Mouse (Mus musculus) induced T-regulatory cell, adult 2 months (primary cell): Measurements from ENCODE around the gene Bicra.

Source experiments
- DNase-seq: peaks from one replicate; pipeline ENCODE4 v3.0.0-alpha.2; 2012; ENCODE audit warnings: low read depth

Gene Bicra

DNA sequence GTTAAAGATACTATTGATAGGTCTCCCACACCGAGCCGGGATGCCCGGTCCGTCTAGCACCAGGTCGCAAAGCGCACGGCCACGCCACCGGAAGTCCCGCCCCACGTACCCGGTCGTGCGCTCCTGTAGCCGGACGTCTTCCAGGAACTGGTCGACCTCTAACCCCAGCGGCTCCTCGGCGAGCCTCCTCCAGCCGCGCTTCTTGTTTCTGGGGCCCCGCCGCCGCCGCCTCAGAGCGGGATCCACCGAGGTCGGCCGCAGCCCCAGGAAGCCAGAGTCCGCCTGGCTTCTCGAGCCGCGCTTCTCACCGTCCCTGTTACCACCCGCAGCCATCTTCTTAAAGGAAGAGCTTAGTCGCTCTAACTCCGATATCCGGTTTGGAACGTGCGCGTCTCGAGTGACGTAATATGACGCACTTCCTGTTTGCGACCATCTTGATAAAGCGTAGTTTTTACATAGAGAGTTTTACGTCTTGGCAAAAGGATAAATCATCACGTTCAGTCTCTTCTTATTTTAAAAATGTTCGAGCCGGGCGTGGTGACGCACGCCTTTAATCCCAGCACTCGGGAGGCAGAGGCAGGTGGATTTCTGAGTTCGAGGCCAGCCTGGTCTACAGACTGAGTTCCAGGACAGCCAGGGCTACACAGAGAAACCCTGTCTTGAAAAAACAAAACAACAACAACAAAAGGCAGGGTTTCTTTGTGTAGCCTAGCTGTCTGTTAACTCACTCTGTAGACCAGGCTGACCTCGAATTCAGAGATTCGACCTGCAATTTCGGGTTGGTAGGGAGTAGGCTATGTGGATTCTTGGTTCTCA lies 101.8 kb downstream of the Bicra start, which contains the start of gene Nop53:
Gene Nop53, minus strand, starts transcription at position 354 of the 816 bp plus-strand sequence.
- peak; percentile 99 for DNase-seq

DNA sequence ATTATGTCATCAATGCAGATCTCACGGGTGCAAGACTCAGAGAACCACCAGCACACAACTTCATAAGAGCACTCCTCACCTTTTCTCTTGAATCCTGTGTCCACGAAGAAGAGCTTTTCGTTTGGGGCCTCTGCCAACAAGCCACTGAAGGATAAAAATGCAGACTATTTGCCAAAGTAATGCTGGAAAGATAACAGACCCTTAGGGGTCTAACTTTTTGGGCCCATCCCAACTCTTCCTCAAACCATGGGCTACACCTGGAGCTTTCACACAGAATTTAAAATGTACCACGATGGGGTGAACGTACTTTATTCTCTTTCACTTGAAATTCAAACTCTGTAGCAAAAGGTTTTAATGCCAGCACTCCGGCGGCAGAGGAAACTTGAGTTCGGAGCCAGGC lies 102.5 kb downstream of the Bicra start:
- DNase-seq: no peak

DNA sequence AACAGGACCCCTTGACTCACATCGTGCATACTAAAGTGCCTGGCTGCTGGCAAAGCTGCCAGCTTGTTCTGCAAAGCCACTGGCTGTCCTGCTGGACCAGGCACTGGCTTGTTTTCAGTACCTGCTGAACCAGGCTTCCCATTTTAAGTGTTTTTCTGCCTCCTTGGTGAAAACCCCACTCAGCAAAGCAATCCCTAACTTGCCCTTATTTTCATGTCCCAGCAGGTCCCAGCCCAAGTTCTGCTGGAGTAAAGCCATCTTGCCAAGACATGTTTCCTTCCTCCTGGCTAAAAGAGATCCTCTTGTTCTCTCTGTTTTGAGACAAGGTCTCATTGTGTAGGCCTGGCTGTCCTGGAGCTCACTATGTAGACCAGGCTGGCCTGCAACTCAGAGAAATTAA lies 103.4 kb downstream of the Bicra start:
- DNase-seq: no peak

DNA sequence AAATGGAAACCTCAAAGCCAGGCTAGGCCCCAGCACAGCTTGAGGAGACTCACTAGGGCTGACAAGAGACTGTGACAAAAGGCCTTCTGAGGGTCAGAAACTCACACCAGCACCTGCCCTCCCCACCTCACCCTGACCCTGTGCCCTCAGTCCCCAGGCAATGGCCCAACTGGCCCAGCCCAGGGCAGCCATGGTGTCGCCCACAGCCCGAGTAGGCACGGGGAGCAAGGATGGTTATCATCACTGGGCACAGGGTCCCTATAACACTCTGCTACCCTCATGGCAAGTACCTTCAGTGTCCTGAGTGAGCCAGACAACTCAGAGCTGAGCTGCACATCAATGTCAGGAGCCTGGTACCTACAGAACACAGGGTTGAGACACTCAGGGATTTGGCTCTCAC lies 109.1 kb downstream of the Bicra start:
- DNase-seq: no peak

DNA sequence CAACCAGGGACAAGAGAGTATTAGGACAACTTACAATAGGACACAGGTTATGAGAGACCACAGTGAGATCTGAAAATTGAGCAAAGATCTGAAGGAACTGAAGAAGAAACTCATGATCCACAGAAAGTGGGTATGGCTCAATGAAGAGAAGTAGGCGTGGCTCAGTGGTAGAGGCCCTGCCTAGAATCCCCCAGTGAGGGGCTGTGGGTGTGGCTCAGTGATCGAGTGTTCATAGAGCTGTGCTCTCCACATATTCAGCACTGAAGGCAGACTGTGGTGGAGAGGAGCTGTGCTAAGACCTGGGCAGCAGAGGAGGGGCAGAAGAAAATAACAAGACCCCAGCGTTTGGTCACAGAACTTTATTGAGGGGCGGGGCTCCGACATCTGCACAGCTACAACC lies 110.2 kb downstream of the Bicra start:
- DNase-seq: no peak

DNA sequence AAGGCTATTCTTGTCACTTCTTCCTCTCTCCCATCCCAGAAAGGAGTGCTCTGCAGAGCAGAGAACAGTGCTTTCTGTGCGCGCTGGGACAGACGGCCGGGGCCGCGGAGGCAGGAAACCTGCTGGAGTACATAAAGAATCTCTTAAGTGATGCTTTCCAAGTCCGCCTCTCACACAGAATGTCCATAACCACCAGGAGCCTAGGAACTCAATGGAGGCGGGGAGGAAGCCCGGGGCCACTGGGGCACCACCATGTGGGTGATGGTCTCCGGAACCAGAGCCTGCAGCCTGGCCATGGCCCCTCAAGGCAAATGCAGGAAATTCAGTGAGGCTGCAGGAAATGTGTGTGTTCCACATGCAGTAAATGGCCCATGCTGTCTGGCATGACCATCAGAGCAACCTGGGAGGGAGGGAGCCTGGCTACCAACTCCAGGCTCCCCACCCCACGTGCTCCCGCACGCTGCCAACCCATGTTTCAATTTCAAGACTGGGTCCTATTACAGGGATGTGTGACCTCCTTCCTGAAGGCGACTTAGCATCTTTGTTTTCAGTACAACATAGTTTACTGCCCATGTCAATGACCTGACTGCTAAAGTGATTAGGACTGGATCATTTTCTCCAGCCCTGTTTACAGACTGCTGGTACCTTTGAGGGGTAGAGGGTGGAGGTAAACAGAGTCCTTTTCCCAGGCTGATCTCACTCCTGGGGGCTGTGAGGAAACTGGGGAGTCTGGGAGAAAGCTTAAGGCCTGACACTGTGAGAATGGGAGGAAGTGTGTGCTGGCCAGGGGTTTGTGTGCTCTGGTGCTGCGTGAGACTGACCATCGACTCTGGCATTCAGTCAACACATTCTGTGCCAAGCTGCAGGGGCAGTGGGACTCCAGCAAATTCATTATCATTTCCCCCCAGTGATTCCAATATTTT lies 114.0 kb downstream of the Bicra start:
- DNase-seq: no peak

DNA sequence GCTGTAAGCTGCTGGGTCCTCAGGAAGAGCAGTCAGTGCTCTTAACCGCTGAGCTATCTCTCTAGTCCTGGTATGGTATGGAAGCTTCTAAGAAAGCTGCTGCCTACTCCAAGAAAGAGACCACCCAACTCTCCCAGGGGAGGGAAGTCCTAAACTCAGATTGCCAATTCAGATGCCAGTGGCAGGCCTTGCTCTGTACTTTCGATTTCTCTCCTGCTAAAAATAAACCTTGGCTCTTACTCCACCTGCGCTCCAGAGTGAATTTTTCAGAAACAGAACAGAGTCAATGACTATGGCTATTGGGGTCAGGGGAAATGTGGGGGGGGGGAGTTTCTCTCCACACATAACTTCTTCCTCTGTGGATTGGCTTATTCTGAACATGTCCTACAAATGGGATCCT lies 116.1 kb downstream of the Bicra start:
- no peak for DNase-seq

DNA sequence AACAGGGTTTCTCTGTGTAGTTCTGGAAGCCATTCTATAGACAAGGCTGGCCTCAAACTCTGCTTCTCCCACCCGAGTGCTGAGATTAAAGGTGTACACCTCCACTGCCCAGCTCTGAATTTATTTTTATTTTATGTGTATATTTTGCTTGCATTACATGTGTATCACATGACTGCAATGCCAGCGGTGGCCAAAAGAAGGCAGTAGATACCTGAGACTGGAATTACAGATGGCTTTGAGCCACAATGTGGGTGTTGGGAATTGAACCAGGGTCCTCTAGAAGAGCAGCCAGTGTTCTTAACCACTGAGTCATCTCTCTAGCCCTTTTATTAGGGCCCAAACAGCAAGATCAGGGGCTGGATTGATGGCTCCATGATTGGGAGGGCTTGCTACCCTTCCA lies 117.2 kb downstream of the Bicra start:
- DNase-seq: peak; percentile 50

DNA sequence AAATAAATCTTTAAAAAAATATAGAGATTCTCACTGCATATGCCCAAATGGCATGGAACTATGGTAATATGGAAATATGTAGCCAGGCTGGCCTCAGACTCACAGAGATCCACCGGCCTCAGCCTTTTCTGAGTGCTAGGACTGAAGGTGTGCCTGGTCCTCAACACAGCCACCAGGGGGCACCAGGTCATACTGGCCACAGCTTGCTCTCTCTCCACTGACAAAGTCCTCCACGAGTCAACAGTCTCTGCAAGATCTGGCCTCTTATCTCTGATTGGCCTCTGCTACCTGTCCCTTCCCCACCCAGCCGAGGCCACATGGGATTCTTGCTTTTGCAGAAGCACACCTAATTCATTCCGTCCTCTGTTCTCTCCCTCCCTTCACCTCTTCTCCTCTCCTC lies 117.8 kb downstream of the Bicra start:
- peak; percentile 78 for DNase-seq

DNA sequence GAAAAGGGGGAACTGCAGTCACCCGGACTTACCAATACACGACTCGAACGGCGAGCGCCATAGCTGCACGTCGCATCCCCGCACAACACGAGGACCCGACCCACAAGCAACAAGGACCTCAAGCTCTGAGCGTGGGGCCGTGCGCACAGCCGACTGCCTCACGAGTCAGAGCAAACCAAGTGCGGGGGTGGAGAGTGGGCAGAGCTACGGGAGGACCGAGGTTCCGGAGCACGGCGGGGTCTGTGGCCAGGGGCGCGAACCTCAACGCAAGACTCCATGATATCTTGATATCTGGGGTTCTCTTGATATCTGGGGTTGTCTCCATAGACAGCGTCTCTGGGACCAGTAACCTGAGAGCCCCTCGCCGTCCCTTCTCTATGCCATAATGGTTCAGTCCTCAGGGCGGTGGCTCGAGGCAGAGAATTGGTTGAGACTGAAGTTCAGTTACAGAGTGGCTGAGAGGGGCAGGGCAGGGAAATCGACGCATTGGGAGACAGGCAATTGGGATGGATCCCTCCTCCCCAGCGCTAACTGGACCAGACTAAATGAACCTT lies 125.4 kb downstream of the Bicra start, which contains the start of gene Selenow:
Gene Selenow, minus strand, starts transcription at position 183 of the 554 bp plus-strand sequence.
- DNase-seq: peak; percentile 97

DNA sequence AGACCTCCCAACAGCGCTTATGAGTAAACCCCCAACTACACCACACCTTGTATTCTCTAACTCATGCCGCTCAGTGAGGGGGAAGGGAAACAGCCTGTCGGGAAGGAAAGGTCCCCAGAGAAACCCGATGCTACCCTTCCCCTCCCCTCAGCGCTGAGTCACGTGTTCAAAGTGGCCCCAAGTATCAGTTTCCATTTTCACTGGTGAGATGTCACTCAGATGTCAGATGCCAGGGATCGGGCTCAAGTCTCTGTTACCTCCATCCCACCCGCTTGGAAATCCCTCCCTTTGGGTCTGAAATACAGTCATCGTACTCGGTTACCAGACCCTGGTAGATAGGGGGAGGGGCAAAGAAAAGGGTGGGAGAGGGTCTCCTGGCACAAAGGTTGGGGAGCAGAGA lies 125.9 kb downstream of the Bicra start:
- DNase-seq: peak; percentile 87
